Mouse (Mus musculus) neural tube, embryonic 15.5 days (tissue): ENCODE measurements around the gene Lamp2. TPM values are rescaled to one million over a fixed set of nuclear protein-coding genes. Genes with fewer than 3 reads are reported as not detected.
"Not testable (repeated sequence)": the region's sequence is repeated elsewhere in the genome, so short reads cannot be mapped to it uniquely, and the experiment has no call there.

ENCODE experiments used
- ATAC-seq: fragments of 200-750 bp; cut with Nextera tagmentation; 2 replicates; pipeline ENCODE4 v1.8.0; 2017; ENCODE audit warnings: mild to moderate bottlenecking, moderate TSS enrichment, moderate library complexity; ENCODE audit not compliant: low FRiP score
- H3K27ac ChIP-seq: fragments of 300-500 bp; sonication (generic); replicated peaks from 2 replicates; pipeline ENCODE4 v1.5.1; 2015; ENCODE audit warnings: mild to moderate bottlenecking, inconsistent platforms
- H3K27me3 ChIP-seq: fragments of 300-500 bp; sonication (generic); replicated peaks from 2 replicates; pipeline ENCODE4 v1.6.1; 2015; ENCODE audit warnings: inconsistent platforms
- H3K36me3 ChIP-seq: fragments of 300-500 bp; sonication (generic); 2 replicates; pipeline ENCODE4 v1.6.1; 2015; ENCODE audit warnings: inconsistent platforms
- H3K4me1 ChIP-seq: fragments of 300-500 bp; sonication (generic); 2 replicates; pipeline ENCODE4 v1.6.1; 2015; ENCODE audit warnings: inconsistent platforms
- H3K4me2 ChIP-seq: fragments of 300-500 bp; sonication (generic); 2 replicates; pipeline ENCODE4 v1.6.1; 2015; ENCODE audit warnings: inconsistent platforms, mild to moderate bottlenecking, moderate library complexity
- H3K4me3 ChIP-seq: fragments of 300-500 bp; sonication (generic); replicated peaks from 2 replicates; pipeline ENCODE4 v1.5.1; 2015; ENCODE audit warnings: mild to moderate bottlenecking, inconsistent platforms
- H3K9ac ChIP-seq: fragments of 300-500 bp; sonication (generic); replicated peaks from 2 replicates; pipeline ENCODE4 v1.6.1; 2015; ENCODE audit warnings: mild to moderate bottlenecking, inconsistent platforms
- H3K9me3 ChIP-seq: fragments of 300-500 bp; sonication (generic); replicated peaks from 2 replicates; pipeline ENCODE4 v1.6.1; 2016; ENCODE audit warnings: inconsistent platforms
- WGBS: fragments of 180-500 bp; shearing (Covaris S2); methylation state at CpG from one replicate; pipeline ENCODE4 v1.1.7; 2015; ENCODE audit warnings: mixed read lengths; 5-methylcytosine and 5-hydroxymethylcytosine counted together
- polyA plus RNA-seq: library from polyadenylated mRNA; unstranded; fragments of >200 nt; fragmentation: Nextera tagmentation; extraction: Ambion mirVana; gene quantifications from 2 replicates; pipeline ENCODE4 v1.2.1, GENCODE M21; 2015

The Lamp2 gene
- polyA plus RNA-seq, 1 experiment from 2014 or later: 58.6 TPM

DNA sequence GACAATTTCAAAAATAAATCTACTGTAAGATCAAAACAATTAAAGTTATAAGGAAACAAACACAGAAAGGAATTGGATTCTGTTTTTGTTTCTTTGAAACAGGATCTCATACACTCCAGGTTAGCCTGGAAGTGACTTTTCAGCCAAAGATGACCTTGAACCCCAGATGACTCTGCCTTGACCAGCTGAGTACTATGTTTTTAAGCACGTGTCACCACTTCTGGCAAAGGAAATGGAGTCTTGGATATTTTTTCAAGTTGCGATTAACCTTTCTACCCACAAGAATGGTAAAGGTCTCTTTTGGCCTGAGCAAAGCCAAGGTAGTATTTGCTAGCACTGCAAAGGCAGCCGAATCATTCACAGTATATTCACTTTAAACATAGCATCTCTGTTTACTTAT, 33.2 kb downstream of the Lamp2 start:
- no peak for ATAC-seq

DNA sequence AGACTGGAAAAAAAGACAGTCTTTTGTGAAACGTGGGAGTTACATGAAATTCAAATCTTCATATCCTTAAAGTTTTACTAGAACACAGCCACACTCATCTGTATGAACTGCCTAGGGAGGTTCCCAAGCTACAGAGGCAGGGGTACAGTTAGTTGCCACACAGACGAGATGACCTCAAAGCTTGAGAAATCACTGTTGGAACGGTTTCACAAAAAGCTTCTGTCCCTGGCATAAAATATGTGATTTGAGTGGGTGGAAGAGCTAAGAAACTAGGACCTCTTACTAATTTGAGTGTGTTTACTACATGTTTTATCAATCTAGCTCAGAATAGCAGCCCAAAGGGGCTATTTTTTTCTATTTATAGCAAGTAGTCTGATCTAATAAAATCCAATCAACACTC, 33.9 kb downstream of the Lamp2 start:
- Histone ChIP-seq H3K27me3 (no peaks in the 10 kb centered on the region), H3K9me3 (no peaks in the 10 kb centered on the region)
- no peak for ATAC-seq

More for the DNA sequence above, 33.2 kb downstream of the Lamp2 start:
- Histone ChIP-seq H3K4me3 (no peak overlapping the region), H3K27ac (no peak overlapping the region), H3K36me3 (no peaks in the 10 kb centered on the region), H3K27me3 (no peaks in the 10 kb centered on the region), H3K4me2 (no peak overlapping the region), H3K9ac (no peak overlapping the region), H3K4me1 (no peaks in the 10 kb centered on the region), H3K9me3 (no peaks in the 10 kb centered on the region)
- 87% methylated on average over 3 of the region's 3 CpGs for WGBS

DNA sequence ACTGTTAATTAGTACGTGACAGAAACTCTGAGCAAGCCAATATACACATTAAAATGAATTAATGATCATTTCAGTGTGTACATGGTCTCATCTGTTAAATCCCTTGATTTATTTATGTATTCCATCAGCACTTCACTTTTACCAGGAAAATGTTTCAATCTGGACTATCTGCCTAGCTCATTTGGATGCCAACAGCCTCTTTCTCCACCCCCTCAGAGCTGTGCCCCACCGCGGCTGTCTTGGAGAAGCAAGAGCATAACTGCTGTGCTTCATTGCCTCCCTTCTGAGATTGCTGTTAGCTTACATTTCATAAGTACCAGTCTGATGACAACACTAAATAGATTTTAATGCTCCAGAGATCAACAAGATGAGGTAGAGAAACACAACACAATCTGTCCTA, 52.4 kb downstream of the Lamp2 start:
- Histone ChIP-seq H3K27ac (no peak overlapping the region), H3K4me2 (no peak overlapping the region), H3K36me3 (no peaks in the 10 kb centered on the region), H3K9me3 (no peaks in the 10 kb centered on the region), H3K9ac (no peak overlapping the region), H3K4me1 (no peaks in the 10 kb centered on the region), H3K27me3 (no peaks in the 10 kb centered on the region), H3K4me3 (no peak overlapping the region)
- peak; percentile 50; the same call in 1 of the 2 replicates for ATAC-seq
- 22% methylated on average over 3 of the region's 3 CpGs for WGBS

More for the DNA sequence above, 33.9 kb downstream of the Lamp2 start:
- Histone ChIP-seq H3K4me1 (no peaks in the 10 kb centered on the region), H3K4me3 (no peak overlapping the region), H3K36me3 (no peaks in the 10 kb centered on the region), H3K27ac (no peak overlapping the region), H3K9ac (no peak overlapping the region), H3K4me2 (no peak overlapping the region)
- 80% methylated on average over 3 of the region's 3 CpGs for WGBS

DNA sequence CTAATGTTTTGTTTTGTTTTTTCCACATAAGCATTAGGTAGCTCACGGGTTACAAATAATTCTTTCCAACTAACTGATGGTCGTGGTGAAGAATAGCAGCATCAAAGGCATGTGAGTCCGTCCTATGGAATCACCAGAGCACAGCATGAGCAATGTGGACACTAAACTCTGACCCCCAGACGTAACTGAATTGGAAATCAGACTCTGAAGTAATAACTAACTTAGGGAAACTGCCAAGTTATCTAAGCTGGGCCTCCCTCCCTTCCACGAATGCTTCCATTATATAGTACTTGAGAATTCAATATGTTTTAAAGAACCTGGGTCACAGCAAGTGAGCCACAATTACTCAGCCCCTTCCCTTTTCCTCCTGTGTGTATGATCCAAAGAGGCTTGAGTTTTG, 53.3 kb downstream of the Lamp2 start:
- no peak for ATAC-seq
- no peak overlapping the region for H3K27ac ChIP-seq
- H3K9ac ChIP-seq: no peak overlapping the region
- no peaks in the 10 kb centered on the region for H3K36me3 ChIP-seq
- WGBS: 80% methylated on average over 5 of the region's 5 CpGs
- H3K27me3 ChIP-seq: no peaks in the 10 kb centered on the region
- H3K4me1 ChIP-seq: no peaks in the 10 kb centered on the region
- H3K4me2 ChIP-seq: no peak overlapping the region
- no peak overlapping the region for H3K4me3 ChIP-seq
- H3K9me3 ChIP-seq: no peaks in the 10 kb centered on the region

DNA sequence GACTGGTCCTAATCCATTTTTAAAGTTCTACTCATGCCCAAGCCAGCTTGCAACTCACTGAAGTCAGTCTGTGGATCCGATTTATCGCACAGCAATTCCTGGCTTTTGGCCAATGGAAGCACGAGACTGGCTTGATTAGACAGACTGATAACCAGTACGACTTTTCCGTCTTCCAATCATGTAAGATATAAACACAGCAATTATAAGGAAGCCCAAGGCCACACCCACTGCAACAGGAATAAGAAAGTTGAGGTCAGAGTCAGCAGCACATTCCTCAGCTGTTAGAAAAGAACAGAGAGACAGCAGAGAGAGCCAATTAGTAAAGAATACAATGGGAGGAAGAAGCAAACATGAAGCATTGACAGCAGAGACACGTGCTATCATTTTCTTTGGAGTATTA, 54.2 kb downstream of the Lamp2 start:
- no peak for ATAC-seq
- Histone ChIP-seq H3K27me3 (no peaks in the 10 kb centered on the region), H3K4me2 (no peak overlapping the region), H3K4me3 (no peak overlapping the region), H3K4me1 (no peaks in the 10 kb centered on the region), H3K9ac (no peak overlapping the region), H3K9me3 (no peaks in the 10 kb centered on the region), H3K27ac (no peak overlapping the region), H3K36me3 (no peaks in the 10 kb centered on the region)
- WGBS: 62% methylated on average over 6 of the region's 6 CpGs

DNA sequence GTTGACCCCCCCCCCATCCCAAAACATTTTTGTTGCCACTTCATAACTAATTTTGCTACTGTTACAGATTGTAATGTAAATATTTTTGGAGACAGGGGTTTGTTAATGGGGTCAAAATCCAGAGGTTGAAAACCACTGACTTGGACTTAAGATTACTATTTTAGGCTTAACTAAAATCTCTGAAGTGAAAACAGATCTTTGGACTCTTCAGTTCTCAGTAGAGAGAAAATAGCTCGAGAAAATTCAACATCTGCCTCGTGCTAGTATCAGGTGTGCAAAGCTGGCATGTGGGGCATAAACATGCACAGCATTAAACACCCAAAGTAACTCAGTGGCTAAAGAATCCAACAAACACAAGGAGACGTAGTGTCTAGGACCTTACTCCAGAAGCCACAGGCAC, 55.6 kb downstream of the Lamp2 start:
- ATAC-seq: no peak
- WGBS: 92% methylated on average over 3 of the region's 3 CpGs
- no peak overlapping the region for H3K4me2 ChIP-seq

GRCm38 (mm10) chrX:38399671-38400070, 56.6 kb downstream of the Lamp2 start:
- Histone ChIP-seq H3K4me1 (no peaks in the 10 kb centered on the region), H3K4me2 (no peak overlapping the region), H3K9me3 (no peaks in the 10 kb centered on the region), H3K27me3 (no peaks in the 10 kb centered on the region), H3K36me3 (no peaks in the 10 kb centered on the region), H3K4me3 (no peak overlapping the region), H3K27ac (no peak overlapping the region), H3K9ac (no peak overlapping the region)
- ATAC-seq: no peak
- WGBS: 90% methylated on average over 1 of the region's 1 CpGs

More for the DNA sequence above, 55.6 kb downstream of the Lamp2 start:
- Histone ChIP-seq H3K27ac (no peak overlapping the region), H3K27me3 (no peaks in the 10 kb centered on the region), H3K9me3 (no peaks in the 10 kb centered on the region), H3K4me1 (no peaks in the 10 kb centered on the region), H3K4me3 (no peak overlapping the region), H3K9ac (no peak overlapping the region), H3K36me3 (no peaks in the 10 kb centered on the region)

- H3K4me1 ChIP-seq, H3K36me3 ChIP-seq, H3K9me3 ChIP-seq, H3K4me2 ChIP-seq, H3K4me3 ChIP-seq, H3K27ac ChIP-seq, ATAC-seq, H3K27me3 ChIP-seq, H3K9ac ChIP-seq: not testable (repeated sequence)
- 91% methylated on average over 1 of the region's 1 CpGs for WGBS
Observed at GRCm38 (mm10) chrX:38373169-38373568, 83.1 kb downstream of the Lamp2 start.

- not testable (repeated sequence) for H3K4me2 ChIP-seq, H3K27ac ChIP-seq, H3K36me3 ChIP-seq, H3K9me3 ChIP-seq, H3K4me3 ChIP-seq, H3K4me1 ChIP-seq, ATAC-seq, H3K27me3 ChIP-seq, H3K9ac ChIP-seq
- WGBS: 72% methylated on average over 1 of the region's 1 CpGs
Observed at GRCm38 (mm10) chrX:38364621-38365020, 91.6 kb downstream of the Lamp2 start.

DNA sequence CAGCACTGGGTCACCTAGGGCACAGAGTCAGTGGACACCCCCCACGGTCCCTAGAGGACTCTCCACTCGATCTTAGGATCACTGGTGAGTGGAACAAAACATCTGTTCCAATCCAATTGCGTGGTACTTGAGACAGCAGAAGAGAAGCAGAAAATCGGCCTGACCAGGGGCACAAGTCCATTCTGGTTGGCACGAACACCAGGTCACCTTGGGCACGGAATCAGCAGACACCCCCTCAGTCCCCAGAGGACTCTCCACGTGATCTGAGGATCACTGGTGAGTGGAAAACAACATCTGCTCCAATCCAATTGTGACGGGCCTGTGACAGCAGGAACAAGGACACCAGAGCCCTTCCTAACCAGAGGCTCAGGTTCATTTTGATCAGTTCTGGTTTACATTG, 94.2 kb downstream of the Lamp2 start:
- no peak overlapping the region for H3K9ac ChIP-seq
- no peak overlapping the region for H3K4me2 ChIP-seq
- H3K27me3 ChIP-seq: no peaks in the 10 kb centered on the region
- H3K9me3 ChIP-seq: no peaks in the 10 kb centered on the region
- WGBS: 77% methylated on average over 8 of the region's 8 CpGs
- H3K27ac ChIP-seq: no peak overlapping the region
- ATAC-seq: no peak
- no peaks in the 10 kb centered on the region for H3K4me1 ChIP-seq
- no peak overlapping the region for H3K4me3 ChIP-seq
- no peaks in the 10 kb centered on the region for H3K36me3 ChIP-seq

Other genes with a start within 250 kb of the Lamp2 start
- gene Tmem255a, start 204.0 kb downstream of the Lamp2 start, polyA plus RNA-seq: 48.0 and 48.5 TPM in 2 replicates
- gene Atp1b4, start 140.3 kb downstream of the Lamp2 start, polyA plus RNA-seq: 0.84 and 2.0 TPM in 2 replicates
- 15.6 and 18.7 TPM in 2 replicates for gene Cul4b, start 119.7 kb upstream of the Lamp2 start, polyA plus RNA-seq
- 187 and 223 TPM in 2 replicates for gene Mcts1, start 144.1 kb upstream of the Lamp2 start, polyA plus RNA-seq
- gene C1galt1c1, start 178.6 kb upstream of the Lamp2 start, polyA plus RNA-seq: 33.5 and 34.2 TPM in 2 replicates